Mouse (Mus musculus): ENCODE data around the gene Lctl. TPM values are rescaled to one million over a fixed set of nuclear protein-coding genes. Genes with fewer than 3 reads are reported as not detected.

Lctl gene
- total RNA-seq (2023), result not detected

DNA sequence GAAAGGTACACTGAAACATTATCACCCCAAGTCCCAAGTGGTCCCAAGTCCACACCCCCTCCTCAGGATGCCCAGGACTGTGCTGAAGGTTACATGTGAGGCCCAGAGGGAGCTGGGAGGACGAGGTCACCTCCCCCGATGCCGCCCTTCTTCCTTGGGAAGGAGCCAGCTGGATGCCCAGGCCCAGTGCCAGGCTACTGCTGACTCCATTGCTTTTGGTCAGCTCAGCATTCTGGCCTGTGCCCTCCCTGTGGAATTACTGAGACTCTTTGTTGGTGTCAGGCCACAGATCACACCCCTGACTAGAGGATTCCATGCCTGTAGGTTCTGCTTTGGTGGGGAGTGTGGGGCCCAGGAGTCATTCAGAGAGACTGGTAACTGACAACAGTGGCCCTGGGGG, at the start of gene Lctl:
Lctl (plus strand) TSS at position 272 of the 400 bp plus-strand sequence.

DNA sequence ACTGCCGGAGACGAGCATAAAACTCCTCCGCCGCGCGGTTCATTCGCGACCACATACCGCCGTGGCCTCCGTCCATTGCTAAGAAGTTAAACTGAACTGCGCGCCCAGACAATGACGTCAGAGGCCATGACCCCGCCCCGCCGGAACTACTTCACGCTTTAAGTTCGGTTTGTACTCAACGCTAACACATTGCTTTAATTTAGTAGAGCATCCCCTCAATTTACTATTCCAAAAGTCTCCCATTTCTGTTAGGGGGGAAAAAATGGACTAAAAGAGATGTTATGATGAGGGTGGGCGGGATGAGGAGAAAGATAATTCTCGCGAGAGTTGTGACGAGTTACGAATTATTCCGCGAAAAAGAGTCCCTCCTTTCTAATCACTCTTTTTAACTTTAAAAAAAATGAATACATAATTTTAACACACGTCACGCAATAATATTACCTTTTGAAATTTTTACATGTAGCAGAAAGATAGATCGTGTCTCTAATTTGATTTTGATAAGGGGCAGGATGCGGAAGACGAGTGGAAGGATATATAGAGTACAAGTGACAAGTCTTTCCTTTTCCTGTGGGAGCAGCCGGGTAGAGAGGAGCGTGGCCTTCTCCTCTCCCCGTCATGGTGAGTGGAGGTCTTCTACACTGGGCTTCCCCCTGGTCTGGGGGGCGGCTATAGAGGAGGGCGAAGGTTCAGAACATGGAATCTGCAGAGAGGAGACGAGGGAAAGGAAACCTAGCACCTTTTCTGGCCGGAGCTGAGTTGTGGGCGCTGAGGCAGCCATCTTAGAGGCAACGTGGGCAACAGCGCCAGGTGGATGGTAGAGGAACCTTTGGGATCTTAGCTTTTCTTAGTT, 56.1 kb downstream of the Lctl start, which contains the start of the genes Zwilch and Rpl4:
Zwilch (minus strand) TSS at position 289 of the 850 bp plus-strand sequence.
Rpl4 (plus strand) TSS at position 560 of the 850 bp plus-strand sequence.

DNA sequence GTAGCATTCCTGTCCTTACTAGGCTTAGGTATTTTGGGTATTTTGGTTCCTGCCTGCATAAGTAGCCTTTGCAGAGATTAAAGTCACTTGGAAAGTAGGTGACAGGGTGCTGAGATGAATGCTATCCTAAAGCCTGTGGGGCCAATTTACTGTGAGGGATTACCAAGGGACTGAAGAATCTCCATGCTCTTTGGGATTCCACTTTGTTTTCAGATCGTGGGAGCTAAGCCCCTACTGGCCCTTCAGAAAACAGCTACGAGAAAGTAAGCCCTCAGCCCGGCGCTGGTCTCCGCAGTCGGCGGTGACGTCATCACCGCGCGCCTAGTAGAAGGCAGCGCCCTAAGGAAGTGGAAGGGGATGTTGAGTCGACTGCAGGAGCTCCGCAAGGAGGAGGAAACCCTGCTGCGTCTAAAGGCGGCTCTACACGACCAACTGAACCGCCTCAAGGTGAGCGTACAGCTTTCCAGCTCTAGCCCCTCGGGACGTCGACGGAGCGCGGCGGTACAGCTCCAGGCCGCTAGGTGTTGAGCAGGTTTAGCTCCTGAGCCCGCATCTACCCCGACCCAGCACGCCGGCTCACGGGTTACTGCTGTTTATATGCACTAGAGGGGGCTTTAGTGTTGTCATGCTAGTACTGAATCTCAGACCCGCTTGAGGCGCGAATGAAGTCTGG, 62.2 kb downstream of the Lctl start, which contains the start of gene Snapc5:
Snapc5 (plus strand) TSS at position 301 of the 673 bp plus-strand sequence.

Other genes with a start within 250 kb of the Lctl start
- gene Smad6, start 95.1 kb upstream of the Lctl start, total RNA-seq (2023), result not detected
- gene Zwilch, start 56.0 kb downstream of the Lctl start, total RNA-seq (2023), result 1 to 10 TPM; 6.1 to 6.3 TPM
- 1,000 to 10,000 TPM; 1,733 to 1,769 TPM for gene Rpl4, start 56.2 kb downstream of the Lctl start, total RNA-seq (2023)
- gene Snapc5, start 62.1 kb downstream of the Lctl start, total RNA-seq (2023), result 10 to 100 TPM; 20.3 to 21.0 TPM
- gene Uchl4, start 118.1 kb downstream of the Lctl start, total RNA-seq (2023), result 1 to 10 TPM; 2.8 to 2.9 TPM
- gene Map2k1, start 136.5 kb downstream of the Lctl start, total RNA-seq (2023), result 100 to 1,000 TPM; 139 to 161 TPM
- 10 to 100 TPM; 19.1 to 40.5 TPM for gene Tipin, start 164.4 kb downstream of the Lctl start, total RNA-seq (2023)
- gene Dis3l, start 224.1 kb downstream of the Lctl start, total RNA-seq (2023), result 10 to 100 TPM; 29.1 to 30.5 TPM

All from B cell, adult 67 days (primary cell).